Mouse (Mus musculus): ENCODE results near the gene Comt. TPM values are rescaled to one million over a fixed set of nuclear protein-coding genes. Genes with fewer than 3 reads are reported as not detected.

Comt gene
- polyA plus RNA-seq, 2 experiments: 69.8 to 73.8 TPM

GRCm38 (mm10) chr16:18447243-18447642, 20.6 kb upstream of the Comt start:
- no peak for ATAC-seq (ENCODE audit: insufficient read depth)

GRCm38 (mm10) chr16:18443385-18443841, 16.8 kb upstream of the Comt start:
- Histone ChIP-seq H3K9ac (replicated peaks) (no peak overlapping the region), H3K27ac (no peak overlapping the region), H3K4me3 (ENCODE audit: insufficient read depth in 1 of 2, low read depth in 2 of 2, low read length in 2 of 2) (no peak overlapping the region), H3K36me3 (replicated peaks; ENCODE audit: control insufficient read depth, insufficient read depth, low read depth) (peaks cover 89% of the 10 kb centered on the region), H3K4me2 (ENCODE audit: low read depth) (no peak overlapping the region), H3K9me3 (ENCODE audit: control insufficient read depth, low read length) (no peaks in the 10 kb centered on the region), H3K27me3 (ENCODE audit: control insufficient read depth, insufficient read depth, low read length) (no peaks in the 10 kb centered on the region), H3K4me1 (replicated peaks; ENCODE audit: control insufficient read depth in 2 of 2, insufficient read depth in 2 of 2, low read length in 1 of 2) (no peaks in the 10 kb centered on the region)
- TF ChIP-seq CTCF (IDR thresholded peaks at IDR 0.05; ENCODE audit: low read depth) (peak; percentile 100), EP300 (IDR thresholded peaks at IDR 0.05; ENCODE audit: low read depth) (no peak)
- ATAC-seq (ENCODE audit: insufficient read depth) (peak; percentile 56), DNase-seq (ENCODE audit: low read depth in 3 of 3, low spot score in 3 of 3) (peak; percentile 51 to 62 (median 52))
- WGBS (ENCODE audit: insufficient replicate concordance): 20% methylated on average over 8 of the region's 8 CpGs

More at GRCm38 (mm10) chr16:18447243-18447642, 20.6 kb upstream of the Comt start:
- no peak for DNase-seq (ENCODE audit: low read depth in 3 of 3, low spot score in 3 of 3)
- H3K36me3 ChIP-seq (replicated peaks; ENCODE audit: control insufficient read depth, insufficient read depth, low read depth): peaks cover 91% of the 10 kb centered on the region
- no peak overlapping the region for H3K4me3 ChIP-seq (ENCODE audit: insufficient read depth in 1 of 2, low read depth in 2 of 2, low read length in 2 of 2)
- H3K9ac ChIP-seq (replicated peaks): no peak overlapping the region; the same call in 1 of the 2 replicates
- H3K27ac ChIP-seq: no peak overlapping the region
- no peaks in the 10 kb centered on the region for H3K27me3 ChIP-seq (ENCODE audit: control insufficient read depth, insufficient read depth, low read length)
- H3K9me3 ChIP-seq (ENCODE audit: control insufficient read depth, low read length): no peaks in the 10 kb centered on the region
- TF ChIP-seq EP300 (IDR thresholded peaks at IDR 0.05; ENCODE audit: low read depth) (no peak), CTCF (IDR thresholded peaks at IDR 0.05; ENCODE audit: low read depth) (no peak)
- no peak overlapping the region for H3K4me2 ChIP-seq (ENCODE audit: low read depth)
- no peaks in the 10 kb centered on the region for H3K4me1 ChIP-seq (replicated peaks; ENCODE audit: control insufficient read depth in 2 of 2, insufficient read depth in 2 of 2, low read length in 1 of 2)

- H3K4me1 ChIP-seq (replicated peaks; ENCODE audit: control insufficient read depth in 2 of 2, insufficient read depth in 2 of 2, low read length in 1 of 2): peaks cover 3 to 8% of the 10 kb centered on the region in 2 experiments
- DNase-seq (ENCODE audit: low read depth in 3 of 3, low spot score in 3 of 3): no peak
- no peak overlapping the region for H3K9ac ChIP-seq (replicated peaks)
- no peak overlapping the region for H3K4me2 ChIP-seq (ENCODE audit: low read depth)
- no peaks in the 10 kb centered on the region for H3K9me3 ChIP-seq (ENCODE audit: control insufficient read depth, low read length)
- H3K27me3 ChIP-seq (ENCODE audit: control insufficient read depth, insufficient read depth, low read length): no peaks in the 10 kb centered on the region
- H3K27ac ChIP-seq: no peak overlapping the region
- no peak overlapping the region for H3K4me3 ChIP-seq (ENCODE audit: insufficient read depth in 1 of 2, low read depth in 2 of 2, low read length in 2 of 2)
- WGBS (ENCODE audit: insufficient replicate concordance): 91% methylated on average over 6 of the region's 6 CpGs
- TF ChIP-seq EP300 (IDR thresholded peaks at IDR 0.05; ENCODE audit: low read depth) (no peak), CTCF (IDR thresholded peaks at IDR 0.05; ENCODE audit: low read depth) (no peak)
- no peak for ATAC-seq (ENCODE audit: insufficient read depth)
- peaks cover 83% of the 10 kb centered on the region for H3K36me3 ChIP-seq (replicated peaks; ENCODE audit: control insufficient read depth, insufficient read depth, low read depth)
Observed at GRCm38 (mm10) chr16:18436128-18436527, 9.5 kb upstream of the Comt start.

- H3K9ac ChIP-seq (replicated peaks): no peak overlapping the region
- H3K27me3 ChIP-seq (ENCODE audit: control insufficient read depth, insufficient read depth, low read length): no peaks in the 10 kb centered on the region
- no peak for DNase-seq (ENCODE audit: low read depth in 3 of 3, low spot score in 3 of 3)
- TF ChIP-seq EP300 (IDR thresholded peaks at IDR 0.05; ENCODE audit: low read depth): no peak
- no peak for TF ChIP-seq CTCF (IDR thresholded peaks at IDR 0.05; ENCODE audit: low read depth)
- no peak overlapping the region for H3K4me3 ChIP-seq (ENCODE audit: insufficient read depth in 1 of 2, low read depth in 2 of 2, low read length in 2 of 2)
- H3K9me3 ChIP-seq (ENCODE audit: control insufficient read depth, low read length): no peaks in the 10 kb centered on the region
- H3K4me2 ChIP-seq (ENCODE audit: low read depth): no peak overlapping the region
- no peak overlapping the region for H3K27ac ChIP-seq
- 87% methylated on average over 5 of the region's 5 CpGs for WGBS (ENCODE audit: insufficient replicate concordance)
- peaks cover 9 to 10% of the 10 kb centered on the region in 2 experiments for H3K4me1 ChIP-seq (replicated peaks; ENCODE audit: control insufficient read depth in 2 of 2, insufficient read depth in 2 of 2, low read length in 1 of 2)
- no peak for ATAC-seq (ENCODE audit: insufficient read depth)
- H3K36me3 ChIP-seq (replicated peaks; ENCODE audit: control insufficient read depth, insufficient read depth, low read depth): peaks cover 64% of the 10 kb centered on the region
Observed at GRCm38 (mm10) chr16:18433341-18433920, 6.8 kb upstream of the Comt start.

- H3K9ac ChIP-seq (replicated peaks): peak overlapping the region; percentile 91
- H3K4me1 ChIP-seq (replicated peaks; ENCODE audit: control insufficient read depth in 2 of 2, insufficient read depth in 2 of 2, low read length in 1 of 2): peaks cover 22 to 29% of the 10 kb centered on the region in 2 experiments
- peaks cover 37% of the 10 kb centered on the region for H3K36me3 ChIP-seq (replicated peaks; ENCODE audit: control insufficient read depth, insufficient read depth, low read depth)
- no peaks in the 10 kb centered on the region for H3K27me3 ChIP-seq (ENCODE audit: control insufficient read depth, insufficient read depth, low read length)
- H3K27ac ChIP-seq: peak overlapping the region; percentile 98
- H3K9me3 ChIP-seq (ENCODE audit: control insufficient read depth, low read length): no peaks in the 10 kb centered on the region
- peak overlapping the region; percentile 96 for H3K4me2 ChIP-seq (ENCODE audit: low read depth)
- H3K4me3 ChIP-seq (ENCODE audit: insufficient read depth in 1 of 2, low read depth in 2 of 2, low read length in 2 of 2): peak overlapping the region; percentile 82 to 100
- TF ChIP-seq EP300 (IDR thresholded peaks at IDR 0.05; ENCODE audit: low read depth): peak; percentile 55
- 0 out of 2 replicates have a peak, but pooled peaks have one; percentile 23 for TF ChIP-seq CTCF (IDR thresholded peaks at IDR 0.05; ENCODE audit: low read depth)
- DNase-seq (ENCODE audit: low read depth in 3 of 3, low spot score in 3 of 3): peak in 2 of 3 experiments; percentile 36 to 63
- 25% methylated on average over 8 of the region's 8 CpGs for WGBS (ENCODE audit: insufficient replicate concordance)
- ATAC-seq (ENCODE audit: insufficient read depth): no peak
Observed at GRCm38 (mm10) chr16:18430641-18431212, 4.1 kb upstream of the Comt start.

All from liver, embryonic 14.5 days (tissue).